Mouse (Mus musculus) olfactory bulb, adult 2 months (tissue): ENCODE measurements at regions not wholly inside any gene's neighbourhood (a gene's known extent, or its start where the extent isn't known, plus 50 kb on each side); places are given as distances from the start of the nearest gene placed in this dataset.

Source experiments
- CTCF ChIP-seq: fragments of 200-500 bp; IDR thresholded peaks from 2 replicates; pipeline ENCODE4 v1.5.1; 2012; ENCODE audit warnings: low read depth, mild to moderate bottlenecking, low read length, moderate library complexity; ENCODE audit not compliant: insufficient read depth
- POLR2A ChIP-seq: fragments of 200-500 bp; IDR thresholded peaks from 2 replicates; pipeline ENCODE4 v1.6.1; 2012; ENCODE audit warnings: mild to moderate bottlenecking, low read depth, low read length, moderate library complexity; ENCODE audit not compliant: insufficient read depth

GRCm38 (mm10) chr2:74452679-74453078, 126.6 kb downstream of the Lnpk start:
- TF ChIP-seq CTCF: no peak
- no peak for TF ChIP-seq POLR2A
